Mouse (Mus musculus): ENCODE measurements at regions not wholly inside any gene's neighbourhood (a gene's known extent, or its start where the extent isn't known, plus 50 kb on each side); places are given as distances from the start of the nearest gene placed in this dataset.
"Not testable (repeated sequence)": the region's sequence is repeated elsewhere in the genome, so short reads cannot be mapped to it uniquely, and the experiment has no call there.

- H3K4me3 ChIP-seq (replicated peaks; ENCODE audit: extremely low read depth, low read depth, low read length): no peak overlapping the region
- 3% methylated on average over 4 of the region's 4 CpGs for WGBS
- H3K4me1 ChIP-seq (ENCODE audit: control insufficient read depth, insufficient read depth, low read length): no peaks in the 10 kb centered on the region
- no peak for DNase-seq
- peak; percentile 36; the same call in 1 of the 2 replicates for TF ChIP-seq CTCF (IDR thresholded peaks at IDR 0.05; ENCODE audit: insufficient read depth, low read length)
- TF ChIP-seq POLR2A (IDR thresholded peaks at IDR 0.05; ENCODE audit: borderline replicate concordance, extremely low read depth, low read depth, low read length): no peak
Observed at GRCm38 (mm10) chr1:30584806-30585205, 288.9 kb downstream of the Phf3 start.

- TF ChIP-seq CTCF (IDR thresholded peaks at IDR 0.05; ENCODE audit: insufficient read depth, low read length): no peak
- no peak for TF ChIP-seq POLR2A (IDR thresholded peaks at IDR 0.05; ENCODE audit: borderline replicate concordance, extremely low read depth, low read depth, low read length)
- 64% methylated on average over 6 of the region's 6 CpGs for WGBS
Observed at GRCm38 (mm10) chr1:30583860-30584259, 289.9 kb downstream of the Phf3 start.

DNA sequence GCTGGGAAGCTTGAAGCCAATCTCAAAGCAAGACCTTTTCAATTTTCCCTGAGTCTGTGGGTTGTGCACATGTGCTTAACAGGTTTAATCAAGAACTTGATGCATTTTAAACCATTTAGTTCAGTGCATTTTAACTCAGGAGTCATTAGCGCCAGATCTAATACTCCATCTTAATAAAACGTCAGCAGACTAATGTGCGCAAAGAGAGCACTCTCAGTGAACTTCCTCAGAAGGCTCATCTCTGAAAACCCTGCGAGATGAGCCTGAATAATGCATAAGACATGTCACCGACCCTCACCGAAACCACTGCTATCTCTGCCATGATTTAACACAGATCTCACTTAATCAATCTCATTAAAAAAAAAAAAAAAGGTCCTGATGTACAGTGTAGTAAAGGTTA lies 309.0 kb downstream of the Phf3 start:
- no peak for DNase-seq
- TF ChIP-seq POLR2A (IDR thresholded peaks at IDR 0.05; ENCODE audit: borderline replicate concordance, extremely low read depth, low read depth, low read length): no peak
- no peak for TF ChIP-seq CTCF (IDR thresholded peaks at IDR 0.05; ENCODE audit: insufficient read depth, low read length)
- Histone ChIP-seq H3K4me1 (ENCODE audit: control insufficient read depth, insufficient read depth, low read length) (no peaks in the 10 kb centered on the region), H3K4me3 (replicated peaks; ENCODE audit: extremely low read depth, low read depth, low read length) (no peak overlapping the region)
- 76% methylated on average over 6 of the region's 6 CpGs for WGBS

More at GRCm38 (mm10) chr1:30583860-30584259, 289.9 kb downstream of the Phf3 start:
- H3K4me3 ChIP-seq (replicated peaks; ENCODE audit: extremely low read depth, low read depth, low read length): no peak overlapping the region
- no peak for DNase-seq
- no peaks in the 10 kb centered on the region for H3K4me1 ChIP-seq (ENCODE audit: control insufficient read depth, insufficient read depth, low read length)

DNA sequence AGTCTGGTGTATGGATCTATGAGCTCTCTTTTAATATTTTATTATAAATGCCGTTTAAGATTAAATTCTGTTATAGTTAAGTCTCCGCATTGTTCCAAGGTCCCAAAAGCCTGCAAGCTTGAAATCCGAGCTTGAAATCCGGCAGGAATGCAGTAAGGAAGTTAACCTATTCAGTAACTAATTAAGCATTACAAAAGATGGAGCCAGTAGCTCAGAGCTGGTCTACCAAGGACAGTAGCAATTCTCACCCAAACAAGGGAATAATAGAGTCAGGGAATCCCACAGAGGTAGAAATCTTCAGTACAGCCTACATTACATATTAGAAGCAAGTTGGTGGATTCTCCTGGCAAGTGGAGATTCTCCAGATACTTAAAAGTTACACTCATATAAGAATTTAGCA lies 325.0 kb downstream of the Phf3 start:
- DNase-seq: not testable (repeated sequence)

GRCm38 (mm10) chr1:30540088-30540698 lies 333.5 kb downstream of the Phf3 start:
- no peak for DNase-seq
- 86% methylated on average over 13 of the region's 13 CpGs for WGBS
- no peak for TF ChIP-seq POLR2A (IDR thresholded peaks at IDR 0.05; ENCODE audit: borderline replicate concordance, extremely low read depth, low read depth, low read length)
- no peak for TF ChIP-seq CTCF (IDR thresholded peaks at IDR 0.05; ENCODE audit: insufficient read depth, low read length)
- H3K4me1 ChIP-seq (ENCODE audit: control insufficient read depth, insufficient read depth, low read length): no peaks in the 10 kb centered on the region
- no peak overlapping the region for H3K4me3 ChIP-seq (replicated peaks; ENCODE audit: extremely low read depth, low read depth, low read length)

More for the DNA sequence above, 325.0 kb downstream of the Phf3 start:
- not testable (repeated sequence) for H3K4me1 ChIP-seq (ENCODE audit: control insufficient read depth, insufficient read depth, low read length); H3K4me3 ChIP-seq (replicated peaks; ENCODE audit: extremely low read depth, low read depth, low read length)
- WGBS: 46% methylated on average over 4 of the region's 4 CpGs

- no peak for DNase-seq
- H3K4me3 ChIP-seq (replicated peaks; ENCODE audit: extremely low read depth, low read depth, low read length): no peak overlapping the region
- TF ChIP-seq CTCF (IDR thresholded peaks at IDR 0.05; ENCODE audit: insufficient read depth, low read length) (no peak), POLR2A (IDR thresholded peaks at IDR 0.05; ENCODE audit: borderline replicate concordance, extremely low read depth, low read depth, low read length) (no peak)
- H3K4me1 ChIP-seq (ENCODE audit: control insufficient read depth, insufficient read depth, low read length): no peaks in the 10 kb centered on the region
- 53% methylated on average over 11 of the region's 11 CpGs for WGBS
Observed at GRCm38 (mm10) chr1:30536989-30537975, 336.4 kb downstream of the Phf3 start.

DNA sequence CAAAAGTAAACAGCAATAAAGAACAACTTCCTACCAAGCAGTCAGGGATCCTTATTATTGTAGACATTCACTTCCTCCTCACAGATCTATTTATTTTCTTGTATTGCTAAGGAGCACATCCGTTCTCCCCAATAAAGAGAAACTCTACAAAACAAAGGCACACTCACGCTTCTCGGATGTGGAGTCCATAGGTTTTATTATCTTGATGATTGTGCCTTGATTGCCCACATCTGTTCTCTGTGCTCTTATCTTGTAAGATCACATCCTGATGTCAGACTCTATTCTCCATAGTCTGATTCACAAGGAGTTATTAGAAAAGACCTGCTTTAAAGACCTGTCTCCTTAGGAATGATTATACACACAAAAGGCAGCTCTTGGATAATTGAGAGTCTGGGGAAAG lies 356.4 kb downstream of the Phf3 start:
- Histone ChIP-seq H3K4me3 (replicated peaks; ENCODE audit: extremely low read depth, low read depth, low read length) (no peak overlapping the region), H3K4me1 (ENCODE audit: control insufficient read depth, insufficient read depth, low read length) (no peaks in the 10 kb centered on the region)
- no peak for DNase-seq
- 54% methylated on average over 3 of the region's 3 CpGs for WGBS
- TF ChIP-seq POLR2A (IDR thresholded peaks at IDR 0.05; ENCODE audit: borderline replicate concordance, extremely low read depth, low read depth, low read length): no peak
- no peak for TF ChIP-seq CTCF (IDR thresholded peaks at IDR 0.05; ENCODE audit: insufficient read depth, low read length)

DNA sequence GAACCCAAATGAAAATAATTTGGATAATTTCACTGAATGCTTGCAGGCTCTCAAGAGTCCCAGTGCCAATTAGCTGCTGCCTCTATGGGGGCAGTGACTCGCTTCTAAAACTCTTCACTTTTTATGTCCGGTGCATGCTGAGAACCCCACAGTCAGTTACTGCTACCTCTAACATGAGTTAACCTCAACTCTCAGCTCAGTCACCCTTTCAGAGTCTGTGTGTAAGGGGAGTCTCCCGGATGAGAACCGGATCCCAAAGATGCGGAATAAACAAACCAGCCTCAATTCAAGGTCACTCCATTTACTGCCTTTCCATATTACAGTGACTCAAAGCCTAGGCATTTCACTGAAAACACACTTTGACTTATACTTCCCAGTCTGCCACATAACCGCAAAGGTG lies 357.9 kb downstream of the Phf3 start:
- TF ChIP-seq CTCF (IDR thresholded peaks at IDR 0.05; ENCODE audit: insufficient read depth, low read length) (no peak), POLR2A (IDR thresholded peaks at IDR 0.05; ENCODE audit: borderline replicate concordance, extremely low read depth, low read depth, low read length) (no peak)
- H3K4me1 ChIP-seq (ENCODE audit: control insufficient read depth, insufficient read depth, low read length): no peaks in the 10 kb centered on the region
- no peak overlapping the region for H3K4me3 ChIP-seq (replicated peaks; ENCODE audit: extremely low read depth, low read depth, low read length)
- no peak for DNase-seq
- 88% methylated on average over 6 of the region's 6 CpGs for WGBS

GRCm38 (mm10) chr1:30503224-30503623 lies 370.5 kb downstream of the Phf3 start:
- H3K4me3 ChIP-seq (replicated peaks; ENCODE audit: extremely low read depth, low read depth, low read length): no peak overlapping the region
- H3K4me1 ChIP-seq (ENCODE audit: control insufficient read depth, insufficient read depth, low read length): no peaks in the 10 kb centered on the region
- TF ChIP-seq POLR2A (IDR thresholded peaks at IDR 0.05; ENCODE audit: borderline replicate concordance, extremely low read depth, low read depth, low read length) (no peak), CTCF (IDR thresholded peaks at IDR 0.05; ENCODE audit: insufficient read depth, low read length) (no peak)
- no peak for DNase-seq
- WGBS: 25% methylated on average over 1 of the region's 1 CpGs
